Mouse (Mus musculus): ENCODE results near the gene Gm10778. TPM values are rescaled to one million over a fixed set of nuclear protein-coding genes. Genes with fewer than 3 reads are reported as not detected.
"Not testable (repeated sequence)": the region's sequence is repeated elsewhere in the genome, so short reads cannot be mapped to it uniquely, and the experiment has no call there.

Gene Gm10778
- 5.5 and 6.2 TPM in 2 replicates for polyA plus RNA-seq (2014; fragmentation: Nextera tagmentation; extraction: Ambion mirVana)

- H3K4me1 ChIP-seq (ENCODE audit: control insufficient read depth, insufficient read depth, low read length); H3K27me3 ChIP-seq (ENCODE audit: control insufficient read depth, insufficient read depth, low read length); H3K27ac ChIP-seq (replicated peaks; ENCODE audit: low read depth, low read length); H3K36me3 ChIP-seq (ENCODE audit: control insufficient read depth, insufficient read depth, low read length); H3K9me3 ChIP-seq (ENCODE audit: control insufficient read depth, low read length): not testable (repeated sequence)
- 6% methylated on average over 29 of the region's 52 CpGs for WGBS
- Histone ChIP-seq H3K4me2 (ENCODE audit: low read depth, severe bottlenecking) (peak within 1 kb of the TSS; percentile 43), H3K4me3 (ENCODE audit: low read depth, low read length) (peak within 1 kb of the TSS; percentile 52), H3K9ac (ENCODE audit: low read length) (peak within 1 kb of the TSS; percentile 67)
- ATAC-seq (ENCODE audit: insufficient number of reproducible peaks, low FRiP score, low TSS enrichment, low read depth) (peak; percentile 87), DNase-seq (ENCODE audit: low spot score) (peak; percentile 93)
Measured at GRCm38 (mm10) chr10:81648803-81649775, at the start of gene Gm10778. Gm10778 (plus strand) TSS chr10:81649059.

DNA sequence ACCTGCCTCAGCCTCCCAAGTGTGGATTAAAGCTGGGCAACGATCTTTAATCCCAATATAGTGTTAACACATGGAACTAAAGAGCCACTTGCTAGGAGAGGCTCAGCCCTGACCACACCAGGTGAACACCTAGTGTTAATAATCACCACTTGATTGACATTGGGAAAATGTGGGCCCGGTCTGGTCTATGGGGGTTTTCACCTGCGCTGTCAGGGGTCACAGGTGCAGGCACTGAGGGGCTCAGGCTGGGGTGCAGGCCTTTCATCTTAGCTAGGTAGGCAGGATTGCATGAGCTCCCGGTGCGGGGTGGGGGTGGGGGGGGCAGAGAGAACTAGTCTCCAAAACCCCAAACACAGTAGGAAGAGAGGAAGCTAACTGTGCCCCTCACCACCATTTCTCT is 49.2 kb upstream of the Gm10778 start:
- peaks cover 48% of the 10 kb centered on the region for H3K4me1 ChIP-seq (ENCODE audit: control insufficient read depth, insufficient read depth, low read length)
- no peak overlapping the region for H3K9ac ChIP-seq (ENCODE audit: low read length)
- ATAC-seq (ENCODE audit: insufficient number of reproducible peaks, low FRiP score, low TSS enrichment, low read depth) (no peak), DNase-seq (ENCODE audit: low spot score) (no peak)
- H3K27me3 ChIP-seq (ENCODE audit: control insufficient read depth, insufficient read depth, low read length) = peaks cover 3% of the 10 kb centered on the region; the same call in 1 of the 2 replicates
- no peak overlapping the region for H3K4me3 ChIP-seq (ENCODE audit: low read depth, low read length)
- H3K9me3 ChIP-seq (ENCODE audit: control insufficient read depth, low read length) = no peaks in the 10 kb centered on the region
- no peak overlapping the region for H3K4me2 ChIP-seq (ENCODE audit: low read depth, severe bottlenecking)
- WGBS = 59% methylated on average over 5 of the region's 5 CpGs
- H3K36me3 ChIP-seq (ENCODE audit: control insufficient read depth, insufficient read depth, low read length) = no peaks in the 10 kb centered on the region
- H3K27ac ChIP-seq (replicated peaks; ENCODE audit: low read depth, low read length) = no peak overlapping the region

- Histone ChIP-seq H3K27me3 (ENCODE audit: control insufficient read depth, insufficient read depth, low read length) (peaks cover 3% of the 10 kb centered on the region; the same call in 1 of the 2 replicates), H3K4me1 (ENCODE audit: control insufficient read depth, insufficient read depth, low read length) (peaks cover 48% of the 10 kb centered on the region), H3K36me3 (ENCODE audit: control insufficient read depth, insufficient read depth, low read length) (no peaks in the 10 kb centered on the region), H3K4me2 (ENCODE audit: low read depth, severe bottlenecking) (no peak overlapping the region), H3K9me3 (ENCODE audit: control insufficient read depth, low read length) (no peaks in the 10 kb centered on the region), H3K27ac (replicated peaks; ENCODE audit: low read depth, low read length) (no peak overlapping the region), H3K9ac (ENCODE audit: low read length) (no peak overlapping the region), H3K4me3 (ENCODE audit: low read depth, low read length) (no peak overlapping the region)
- ATAC-seq (ENCODE audit: insufficient number of reproducible peaks, low FRiP score, low TSS enrichment, low read depth) (no peak), DNase-seq (ENCODE audit: low spot score) (no peak)
- 45% methylated on average over 10 of the region's 10 CpGs for WGBS
Measured at GRCm38 (mm10) chr10:81600096-81600495, 48.8 kb upstream of the Gm10778 start.

GRCm38 (mm10) chr10:81600738-81601203 is 48.1 kb upstream of the Gm10778 start, which contains the start of gene Tle6:
Tle6 (minus strand) TSS chr10:81601073.
- WGBS = under 1% methylated on average over 28 of the region's 28 CpGs
- Histone ChIP-seq H3K36me3 (ENCODE audit: control insufficient read depth, insufficient read depth, low read length) (no peaks in the 10 kb centered on the region), H3K27me3 (ENCODE audit: control insufficient read depth, insufficient read depth, low read length) (no peaks in the 10 kb centered on the region), H3K27ac (replicated peaks; ENCODE audit: low read depth, low read length) (peak within 1 kb of the TSS; percentile 55), H3K4me1 (ENCODE audit: control insufficient read depth, insufficient read depth, low read length) (peaks cover 43% of the 10 kb centered on the region), H3K9me3 (ENCODE audit: control insufficient read depth, low read length) (no peaks in the 10 kb centered on the region), H3K4me2 (ENCODE audit: low read depth, severe bottlenecking) (peak within 1 kb of the TSS; percentile 40), H3K4me3 (ENCODE audit: low read depth, low read length) (0 out of 2 replicates have a peak within 1 kb of the TSS, but pooled peaks have one; percentile 3), H3K9ac (ENCODE audit: low read length) (no peak within 1 kb of the TSS)
- DNase-seq (ENCODE audit: low spot score) = peak; percentile 100
- ATAC-seq (ENCODE audit: insufficient number of reproducible peaks, low FRiP score, low TSS enrichment, low read depth) = peak; percentile 83

GRCm38 (mm10) chr10:81601396-81601905 is 47.4 kb upstream of the Gm10778 start:
- H3K4me3 ChIP-seq (ENCODE audit: low read depth, low read length) = no peak overlapping the region
- no peaks in the 10 kb centered on the region for H3K9me3 ChIP-seq (ENCODE audit: control insufficient read depth, low read length)
- 14% methylated on average over 7 of the region's 7 CpGs for WGBS
- H3K27me3 ChIP-seq (ENCODE audit: control insufficient read depth, insufficient read depth, low read length) = no peaks in the 10 kb centered on the region
- peak overlapping the region; percentile 13; the same call in 1 of the 2 replicates for H3K4me2 ChIP-seq (ENCODE audit: low read depth, severe bottlenecking)
- H3K4me1 ChIP-seq (ENCODE audit: control insufficient read depth, insufficient read depth, low read length) = peaks cover 36% of the 10 kb centered on the region
- H3K9ac ChIP-seq (ENCODE audit: low read length) = no peak overlapping the region
- H3K27ac ChIP-seq (replicated peaks; ENCODE audit: low read depth, low read length) = peak overlapping the region; percentile 48
- DNase-seq (ENCODE audit: low spot score) (no peak), ATAC-seq (ENCODE audit: insufficient number of reproducible peaks, low FRiP score, low TSS enrichment, low read depth) (no peak; the same call in 1 of the 2 replicates)
- no peaks in the 10 kb centered on the region for H3K36me3 ChIP-seq (ENCODE audit: control insufficient read depth, insufficient read depth, low read length)

DNA sequence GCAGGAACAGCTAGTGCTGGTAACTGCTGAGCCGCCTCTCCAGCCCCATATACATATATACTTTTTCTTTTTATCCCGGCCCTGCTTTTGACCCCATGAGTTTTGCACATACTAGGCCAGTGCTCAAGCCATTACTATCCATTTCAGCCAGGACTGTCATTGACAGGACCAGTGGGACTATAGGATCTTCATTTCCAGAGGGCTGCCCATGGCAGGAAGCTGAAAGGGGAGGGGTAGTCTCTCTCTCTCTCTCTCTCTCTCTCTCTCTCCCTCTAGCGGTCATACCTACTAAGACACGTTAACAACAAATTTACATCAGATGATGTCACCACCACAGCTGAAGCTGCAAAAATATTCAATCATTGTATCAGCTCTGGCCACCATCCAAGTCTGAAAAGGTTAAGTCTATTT is 46.1 kb upstream of the Gm10778 start:
- H3K9ac ChIP-seq (ENCODE audit: low read length) = no peak overlapping the region
- H3K36me3 ChIP-seq (ENCODE audit: control insufficient read depth, insufficient read depth, low read length) = no peaks in the 10 kb centered on the region
- H3K4me3 ChIP-seq (ENCODE audit: low read depth, low read length) = no peak overlapping the region
- no peak for ATAC-seq (ENCODE audit: insufficient number of reproducible peaks, low FRiP score, low TSS enrichment, low read depth)
- 16% methylated on average over 4 of the region's 4 CpGs for WGBS
- DNase-seq (ENCODE audit: low spot score) = peak; percentile 54
- no peak overlapping the region for H3K4me2 ChIP-seq (ENCODE audit: low read depth, severe bottlenecking)
- peaks cover 26% of the 10 kb centered on the region for H3K4me1 ChIP-seq (ENCODE audit: control insufficient read depth, insufficient read depth, low read length)
- no peaks in the 10 kb centered on the region for H3K9me3 ChIP-seq (ENCODE audit: control insufficient read depth, low read length)
- no peak overlapping the region for H3K27ac ChIP-seq (replicated peaks; ENCODE audit: low read depth, low read length)
- no peaks in the 10 kb centered on the region for H3K27me3 ChIP-seq (ENCODE audit: control insufficient read depth, insufficient read depth, low read length)

DNA sequence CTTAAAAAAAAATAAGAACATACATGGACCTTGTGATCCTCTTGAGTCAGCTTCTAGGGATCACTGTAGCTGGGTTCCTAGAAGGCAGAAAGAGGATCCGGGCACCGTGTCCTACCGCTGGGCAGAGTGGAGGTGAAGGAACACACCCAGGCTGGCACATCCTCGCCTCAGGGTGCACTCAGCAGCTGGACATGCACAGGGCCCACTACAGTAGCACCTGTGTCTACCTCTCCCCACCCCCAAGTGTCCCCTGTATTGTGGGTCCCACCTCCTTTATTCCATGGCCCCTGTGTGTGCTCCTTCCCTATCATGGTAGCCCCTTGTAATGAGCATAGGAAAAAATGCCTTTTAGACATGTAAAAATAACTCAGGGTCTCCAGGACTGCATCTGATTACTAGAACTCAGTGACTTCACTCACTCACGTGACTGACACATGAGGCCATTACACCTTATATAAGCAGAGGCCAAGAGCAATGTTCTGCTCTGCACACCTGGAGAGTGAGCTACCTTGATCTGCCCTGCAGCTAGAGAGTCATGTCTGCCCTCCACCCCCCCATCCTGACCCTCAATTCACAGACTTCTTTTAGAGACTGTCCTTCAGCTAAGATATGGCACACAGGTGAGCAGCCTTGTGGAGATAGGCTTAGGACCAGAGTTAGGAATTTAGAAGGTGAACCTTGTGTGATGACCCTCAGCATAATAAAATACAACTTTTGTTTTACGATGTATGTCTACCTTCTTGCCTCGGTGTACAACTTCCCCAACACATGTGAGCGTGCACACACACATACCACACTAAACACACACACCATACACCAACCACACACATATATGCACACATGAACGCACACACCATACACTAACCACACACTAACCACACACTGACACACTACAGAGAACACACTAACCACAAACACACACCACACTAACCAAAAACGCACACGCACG is 44.6 kb upstream of the Gm10778 start:
- Histone ChIP-seq H3K4me2 (ENCODE audit: low read depth, severe bottlenecking) (no peak overlapping the region), H3K4me3 (ENCODE audit: low read depth, low read length) (no peak overlapping the region), H3K4me1 (ENCODE audit: control insufficient read depth, insufficient read depth, low read length) (peaks cover 21% of the 10 kb centered on the region), H3K36me3 (ENCODE audit: control insufficient read depth, insufficient read depth, low read length) (no peaks in the 10 kb centered on the region), H3K9ac (ENCODE audit: low read length) (no peak overlapping the region), H3K27ac (replicated peaks; ENCODE audit: low read depth, low read length) (no peak overlapping the region), H3K27me3 (ENCODE audit: control insufficient read depth, insufficient read depth, low read length) (no peaks in the 10 kb centered on the region), H3K9me3 (ENCODE audit: control insufficient read depth, low read length) (no peaks in the 10 kb centered on the region)
- ATAC-seq (ENCODE audit: insufficient number of reproducible peaks, low FRiP score, low TSS enrichment, low read depth) = 0 out of 2 replicates have a peak, but pooled peaks have one; percentile 2
- DNase-seq (ENCODE audit: low spot score) = no peak
- WGBS = 81% methylated on average over 12 of the region's 12 CpGs
